Mouse (Mus musculus) hindbrain, embryonic 10.5 days (tissue): ENCODE results near the gene Ptprn2. TPM values are rescaled to one million over a fixed set of nuclear protein-coding genes. Genes with fewer than 3 reads are reported as not detected.
"Not testable (repeated sequence)": the region's sequence is repeated elsewhere in the genome, so short reads cannot be mapped to it uniquely, and the experiment has no call there.

Source experiments
- DNase-seq: peaks from one replicate; pipeline ENCODE4 v3.0.0-alpha.2; 2017; ENCODE audit warnings: low spot score
- H3K27ac ChIP-seq: fragments of 300-500 bp; sonication (generic); 2 replicates; pipeline ENCODE4 v1.5.1; 2016; ENCODE audit warnings: mild to moderate bottlenecking, moderate library complexity
- H3K27me3 ChIP-seq: fragments of 300-500 bp; sonication (generic); 2 replicates; pipeline ENCODE4 v1.6.1; 2016; ENCODE audit warnings: mild to moderate bottlenecking; ENCODE audit not compliant: poor library complexity, insufficient read depth, severe bottlenecking
- H3K36me3 ChIP-seq: fragments of 300-500 bp; sonication (generic); 2 replicates; pipeline ENCODE4 v1.6.1; 2016; ENCODE audit warnings: mild to moderate bottlenecking, moderate library complexity
- H3K4me1 ChIP-seq: fragments of 300-500 bp; sonication (generic); replicated peaks from 2 replicates; pipeline ENCODE4 v1.6.1; 2016; ENCODE audit warnings: mild to moderate bottlenecking
- H3K4me3 ChIP-seq: fragments of 300-500 bp; sonication (generic); 2 replicates; pipeline ENCODE4 v1.5.1; 2016; ENCODE audit warnings: mild to moderate bottlenecking, moderate library complexity
- H3K9me3 ChIP-seq: fragments of 300-500 bp; sonication (generic); 2 replicates; pipeline ENCODE4 v1.6.1; 2016; ENCODE audit warnings: mild to moderate bottlenecking, moderate library complexity
- WGBS: fragments of 180-500 bp; shearing (Covaris S2); methylation state at CpG from one replicate; pipeline ENCODE4 v1.1.7; 2016; 5-methylcytosine and 5-hydroxymethylcytosine counted together
- polyA plus RNA-seq: library from polyadenylated mRNA; unstranded; fragments of >200 nt; fragmentation: Nextera tagmentation; extraction: Ambion mirVana; gene quantifications from 2 replicates; pipeline ENCODE4 v1.2.1, GENCODE M21; 2016

Ptprn2 gene
- polyA plus RNA-seq, 1 experiment from 2014 or later = 6.4 TPM

GRCm38 (mm10) chr12:116481921-116482320, 3.6 kb upstream of the Ptprn2 start:
- no peaks in the 10 kb centered on the region for H3K36me3 ChIP-seq
- WGBS = 74% methylated on average over 1 of the region's 1 CpGs
- DNase-seq = no peak
- H3K4me3 ChIP-seq = no peak overlapping the region
- H3K27ac ChIP-seq = no peak overlapping the region
- H3K27me3 ChIP-seq = peaks cover 21% of the 10 kb centered on the region
- no peaks in the 10 kb centered on the region for H3K9me3 ChIP-seq
- H3K4me1 ChIP-seq = peaks cover 17% of the 10 kb centered on the region

DNA sequence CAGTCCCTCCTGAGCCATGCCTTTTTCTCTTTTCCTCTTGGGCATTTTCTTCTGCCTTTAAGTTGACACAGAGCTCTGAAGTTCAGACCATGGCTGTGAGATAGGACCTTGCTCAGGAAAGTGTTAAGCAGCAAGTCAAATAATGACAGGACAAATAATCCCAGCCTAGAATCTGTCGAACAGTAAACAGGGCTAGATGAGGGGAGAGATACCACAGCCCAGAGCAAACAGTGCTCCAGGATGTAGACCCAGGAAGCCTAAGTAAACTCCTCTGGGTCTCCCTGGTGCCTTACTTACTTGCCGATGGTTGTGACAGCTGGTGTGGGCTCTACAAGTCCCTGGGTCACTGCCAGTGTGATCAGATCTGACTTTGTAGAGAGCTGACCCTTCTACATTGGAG, 1.9 kb upstream of the Ptprn2 start:
- Histone ChIP-seq H3K4me3 (no peak overlapping the region), H3K27me3 (peaks cover 35% of the 10 kb centered on the region), H3K9me3 (no peaks in the 10 kb centered on the region), H3K4me1 (peaks cover 17% of the 10 kb centered on the region), H3K27ac (no peak overlapping the region), H3K36me3 (no peaks in the 10 kb centered on the region)
- DNase-seq = no peak
- 65% methylated on average over 2 of the region's 2 CpGs for WGBS

GRCm38 (mm10) chr12:116484991-116485390, 529 bp upstream of the Ptprn2 start:
- peaks cover 17% of the 10 kb centered on the region for H3K4me1 ChIP-seq
- 75% methylated on average over 8 of the region's 8 CpGs for WGBS
- peak overlapping the region; percentile 74 for H3K4me3 ChIP-seq
- no peaks in the 10 kb centered on the region for H3K9me3 ChIP-seq
- H3K36me3 ChIP-seq = no peaks in the 10 kb centered on the region
- no peak for DNase-seq
- no peak overlapping the region for H3K27ac ChIP-seq
- peaks cover 35% of the 10 kb centered on the region for H3K27me3 ChIP-seq

DNA sequence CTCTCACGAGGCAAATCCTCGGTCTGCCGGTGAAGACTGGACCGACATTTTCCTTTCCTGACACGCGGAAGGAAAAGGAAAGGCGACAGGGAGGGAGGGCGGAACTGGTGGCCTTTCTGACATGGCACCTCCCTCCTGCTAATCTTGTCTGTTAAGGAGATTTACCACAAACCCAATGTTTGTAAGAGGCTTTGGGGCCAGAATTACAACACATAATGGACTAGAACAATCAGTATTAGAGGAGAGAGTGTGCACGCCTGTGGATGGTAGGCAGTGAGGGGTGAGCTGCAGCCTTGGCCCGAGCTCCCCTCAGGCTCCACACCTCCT, 847 bp downstream of the Ptprn2 start:
- no peaks in the 10 kb centered on the region for H3K36me3 ChIP-seq
- H3K27ac ChIP-seq = peak overlapping the region; percentile 80
- H3K4me3 ChIP-seq = peak overlapping the region; percentile 74
- H3K4me1 ChIP-seq = peaks cover 17% of the 10 kb centered on the region
- 7% methylated on average over 10 of the region's 10 CpGs for WGBS
- peaks cover 35% of the 10 kb centered on the region for H3K27me3 ChIP-seq
- DNase-seq = no peak
- H3K9me3 ChIP-seq = no peaks in the 10 kb centered on the region

DNA sequence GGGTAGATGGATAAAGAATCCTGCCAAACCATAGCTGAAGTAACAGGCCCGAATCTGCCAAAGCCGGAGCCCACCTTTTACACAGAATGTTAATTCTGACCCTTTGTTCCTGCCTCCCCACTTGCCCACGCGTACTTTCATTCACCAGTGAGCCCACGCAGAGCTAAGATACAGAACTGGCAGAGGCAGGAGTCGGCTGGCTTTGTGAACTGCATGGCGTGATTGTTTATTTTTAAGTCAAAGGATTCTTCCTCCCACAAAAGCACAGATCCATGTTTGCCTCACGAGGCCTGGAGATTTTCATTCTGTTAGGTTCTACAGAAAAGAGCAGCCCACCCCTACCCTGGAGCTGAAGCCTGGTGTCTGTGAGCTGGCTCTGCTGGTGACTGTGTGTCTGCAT, 3.3 kb downstream of the Ptprn2 start:
- WGBS = 68% methylated on average over 8 of the region's 8 CpGs

DNA sequence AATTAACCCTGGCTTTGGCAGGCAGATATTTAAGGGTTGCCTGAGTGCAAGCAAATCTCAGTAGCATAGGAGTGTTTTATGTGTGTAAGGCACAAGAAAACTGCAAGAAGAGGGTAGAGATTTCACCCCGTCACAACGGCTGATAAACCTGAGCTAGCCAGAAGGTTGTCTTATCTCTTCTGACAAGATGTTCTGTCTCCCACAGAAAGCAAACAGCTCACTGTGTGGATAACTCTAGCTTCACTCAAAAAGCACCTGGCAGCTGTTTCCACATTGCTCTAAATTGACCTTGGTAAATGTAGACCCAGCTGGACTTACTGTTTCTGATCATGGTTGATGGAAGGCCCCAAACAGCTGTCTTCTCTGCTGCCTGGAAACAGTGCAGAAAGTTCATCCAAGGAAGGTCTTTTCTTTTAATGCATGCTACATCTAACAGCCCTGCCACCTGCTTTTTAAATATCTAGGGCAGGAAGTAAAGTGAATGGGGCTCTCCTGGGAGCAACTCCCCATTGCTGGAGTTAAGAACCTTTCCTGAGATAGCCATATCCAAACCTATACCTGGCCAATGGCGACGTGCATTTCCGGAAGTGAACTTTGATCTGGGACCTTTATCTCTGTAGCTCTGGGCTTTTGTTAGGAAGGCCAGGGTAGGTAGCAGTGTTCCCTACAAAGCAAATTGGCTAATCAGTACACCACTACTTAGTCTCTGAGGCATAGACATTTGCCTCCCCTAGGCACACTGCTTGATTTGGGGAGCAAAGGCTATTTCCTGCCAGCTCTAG, 5.2 kb downstream of the Ptprn2 start:
- Histone ChIP-seq H3K36me3 (no peaks in the 10 kb centered on the region), H3K9me3 (no peaks in the 10 kb centered on the region), H3K4me1 (peaks cover 10% of the 10 kb centered on the region), H3K27me3 (peaks cover 26% of the 10 kb centered on the region), H3K4me3 (no peak overlapping the region), H3K27ac (no peak overlapping the region)
- DNase-seq = no peak
- WGBS = 87% methylated on average over 5 of the region's 5 CpGs

More for the DNA sequence above, 3.3 kb downstream of the Ptprn2 start:
- H3K4me1 ChIP-seq = peaks cover 17% of the 10 kb centered on the region
- H3K27me3 ChIP-seq = peaks cover 34% of the 10 kb centered on the region
- no peak for DNase-seq
- no peaks in the 10 kb centered on the region for H3K36me3 ChIP-seq
- no peak overlapping the region for H3K27ac ChIP-seq
- H3K4me3 ChIP-seq = no peak overlapping the region
- no peaks in the 10 kb centered on the region for H3K9me3 ChIP-seq

DNA sequence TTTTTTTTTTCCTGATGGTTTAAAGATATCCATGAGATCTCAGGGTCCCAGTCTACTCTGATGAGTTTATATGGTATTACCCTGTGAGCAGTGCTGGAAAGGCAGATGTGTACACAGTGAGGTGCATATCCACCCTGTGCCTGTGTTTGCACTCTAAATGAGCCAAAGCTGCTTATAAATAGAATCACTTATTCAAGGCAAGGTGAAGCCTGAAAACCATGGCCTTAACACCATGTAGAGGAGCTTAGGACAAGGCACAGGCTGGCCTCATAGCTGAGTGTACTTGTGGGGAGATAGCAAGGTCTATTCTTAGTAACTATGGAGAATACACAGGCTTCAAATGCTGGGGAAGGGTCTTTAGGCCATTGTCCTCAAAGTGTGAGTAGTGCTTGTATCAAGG, 13.1 kb downstream of the Ptprn2 start:
- Histone ChIP-seq H3K4me3 (no peak overlapping the region), H3K4me1 (no peaks in the 10 kb centered on the region), H3K27ac (no peak overlapping the region), H3K27me3 (no peaks in the 10 kb centered on the region), H3K9me3 (no peaks in the 10 kb centered on the region), H3K36me3 (no peaks in the 10 kb centered on the region)
- DNase-seq = no peak

- 87% methylated on average over 11 of the region's 11 CpGs for WGBS
- Histone ChIP-seq H3K27me3 (no peaks in the 10 kb centered on the region), H3K4me1 (no peaks in the 10 kb centered on the region), H3K9me3 (no peaks in the 10 kb centered on the region), H3K36me3 (no peaks in the 10 kb centered on the region), H3K27ac (no peak overlapping the region), H3K4me3 (no peak overlapping the region)
- no peak for DNase-seq
These were observed 15.1 kb downstream of the Ptprn2 start for GRCm38 (mm10) chr12:116500652-116501051.

GRCm38 (mm10) chr12:116512482-116512881, 27.0 kb downstream of the Ptprn2 start:
- no peak for DNase-seq
- H3K36me3 ChIP-seq = no peaks in the 10 kb centered on the region
- no peaks in the 10 kb centered on the region for H3K4me1 ChIP-seq
- H3K9me3 ChIP-seq = no peaks in the 10 kb centered on the region; the same call in 1 of the 2 replicates
- H3K4me3 ChIP-seq = no peak overlapping the region
- no peaks in the 10 kb centered on the region for H3K27me3 ChIP-seq
- 84% methylated on average over 1 of the region's 1 CpGs for WGBS
- no peak overlapping the region for H3K27ac ChIP-seq

DNA sequence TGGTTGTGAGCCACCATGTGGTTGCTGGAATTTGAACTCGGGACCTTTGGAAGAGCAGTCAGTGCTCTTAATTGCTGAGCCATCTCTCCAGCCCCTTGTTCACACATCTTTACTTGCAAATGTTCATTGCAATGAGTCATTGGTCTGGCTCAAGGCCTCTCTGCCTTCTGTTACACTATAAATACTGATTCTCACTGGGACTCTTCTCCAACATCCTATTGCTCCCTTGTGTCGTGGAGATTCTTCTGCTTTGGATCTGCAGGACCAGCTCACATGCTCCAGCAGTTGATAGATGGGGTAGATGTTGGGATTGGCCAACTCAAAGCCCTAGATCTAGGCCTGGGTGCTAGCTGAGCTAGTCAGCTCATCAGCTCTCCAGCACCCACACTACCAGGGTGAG, 28.3 kb downstream of the Ptprn2 start:
- 82% methylated on average over 2 of the region's 2 CpGs for WGBS
- H3K27me3 ChIP-seq, H3K36me3 ChIP-seq, H3K4me3 ChIP-seq, DNase-seq, H3K27ac ChIP-seq, H3K9me3 ChIP-seq, H3K4me1 ChIP-seq: not testable (repeated sequence)

DNA sequence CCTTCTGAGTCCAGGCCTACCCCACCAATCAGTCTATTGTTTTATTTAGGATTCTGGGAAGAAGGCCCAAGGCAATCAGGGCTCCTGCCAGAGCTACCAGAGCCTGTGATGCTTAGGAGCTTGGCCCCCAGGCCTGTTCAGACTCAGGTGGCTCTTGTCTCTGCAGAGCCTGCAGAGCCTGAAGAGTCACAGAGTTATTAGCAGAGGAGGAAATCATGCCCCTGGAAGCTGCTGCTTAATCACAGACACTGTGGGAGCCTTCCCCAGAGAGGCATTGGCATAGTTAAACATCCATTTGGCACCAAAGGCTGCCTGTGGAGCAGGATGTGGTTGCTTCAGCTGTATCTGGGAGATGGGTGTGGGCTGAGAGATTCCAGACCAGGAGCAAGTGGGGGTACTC, 30.3 kb downstream of the Ptprn2 start:
- Histone ChIP-seq H3K27ac (no peak overlapping the region), H3K4me1 (no peaks in the 10 kb centered on the region), H3K36me3 (no peaks in the 10 kb centered on the region), H3K4me3 (no peak overlapping the region), H3K27me3 (no peaks in the 10 kb centered on the region), H3K9me3 (no peaks in the 10 kb centered on the region)
- no peak for DNase-seq

GRCm38 (mm10) chr12:116528861-116529260, 43.3 kb downstream of the Ptprn2 start:
- Histone ChIP-seq H3K27ac (no peak overlapping the region), H3K27me3 (no peaks in the 10 kb centered on the region), H3K36me3 (no peaks in the 10 kb centered on the region), H3K4me3 (no peak overlapping the region), H3K9me3 (no peaks in the 10 kb centered on the region), H3K4me1 (no peaks in the 10 kb centered on the region)
- no peak for DNase-seq
- 87% methylated on average over 4 of the region's 4 CpGs for WGBS

- Histone ChIP-seq H3K27me3 (no peaks in the 10 kb centered on the region), H3K4me3 (no peak overlapping the region), H3K27ac (no peak overlapping the region), H3K9me3 (no peaks in the 10 kb centered on the region), H3K4me1 (no peaks in the 10 kb centered on the region), H3K36me3 (no peaks in the 10 kb centered on the region)
- DNase-seq = no peak
These were observed 47.8 kb downstream of the Ptprn2 start for GRCm38 (mm10) chr12:116533281-116533680.

GRCm38 (mm10) chr12:116539305-116539704, 53.8 kb downstream of the Ptprn2 start:
- 84% methylated on average over 1 of the region's 1 CpGs for WGBS
- no peaks in the 10 kb centered on the region for H3K4me1 ChIP-seq
- H3K36me3 ChIP-seq = no peaks in the 10 kb centered on the region

More at GRCm38 (mm10) chr12:116539305-116539704, 53.8 kb downstream of the Ptprn2 start:
- Histone ChIP-seq H3K27ac (no peak overlapping the region), H3K9me3 (no peaks in the 10 kb centered on the region), H3K27me3 (no peaks in the 10 kb centered on the region), H3K4me3 (no peak overlapping the region)
- DNase-seq = no peak
